Mouse (Mus musculus): ENCODE results near the gene Mcmbp.

Mcmbp gene

DNA sequence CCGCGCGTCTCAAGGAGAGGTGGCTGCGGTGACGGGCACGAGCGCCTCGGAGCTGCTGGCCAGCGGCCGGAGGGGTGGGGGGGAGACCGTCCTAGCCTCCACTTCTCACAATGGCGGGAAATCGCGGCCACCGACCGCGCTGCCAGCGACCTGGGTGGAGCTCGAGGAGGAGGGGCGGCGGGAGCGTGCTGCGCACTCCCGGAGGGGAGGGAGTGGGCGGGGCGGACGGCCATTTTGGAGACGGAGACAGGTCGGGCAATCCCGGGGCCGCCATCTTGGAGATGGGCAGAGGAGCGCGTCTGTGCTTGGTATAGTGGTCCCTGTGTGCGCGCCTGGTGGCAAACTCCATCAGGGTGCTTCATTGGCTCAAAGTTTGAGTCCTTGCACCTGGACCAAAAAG, at the start of gene Mcmbp:
Gene Mcmbp, minus strand, starts transcription at position 162 of the 400 bp plus-strand sequence.
- DNase-seq: peak; percentile 95

DNA sequence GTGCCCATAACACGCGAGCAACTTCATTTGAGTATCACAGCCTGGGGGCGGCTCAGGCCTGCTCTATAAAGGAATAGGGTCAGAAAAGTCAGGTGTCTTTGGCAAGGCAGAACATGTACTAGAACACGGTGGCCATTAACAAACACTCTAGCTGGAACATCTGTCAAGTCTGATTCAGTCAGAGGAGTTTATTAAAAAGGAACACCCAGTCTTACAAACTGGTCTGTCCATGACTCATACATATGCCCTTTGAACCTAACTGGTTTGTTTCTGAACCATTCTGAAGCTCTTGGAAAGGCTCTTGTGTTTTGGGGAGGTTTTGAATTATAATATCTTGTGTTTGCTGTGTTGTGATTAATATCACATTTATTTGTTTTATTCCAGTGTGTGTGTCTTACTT, 49.8 kb upstream of the Mcmbp start:
- no peak for DNase-seq

DNA sequence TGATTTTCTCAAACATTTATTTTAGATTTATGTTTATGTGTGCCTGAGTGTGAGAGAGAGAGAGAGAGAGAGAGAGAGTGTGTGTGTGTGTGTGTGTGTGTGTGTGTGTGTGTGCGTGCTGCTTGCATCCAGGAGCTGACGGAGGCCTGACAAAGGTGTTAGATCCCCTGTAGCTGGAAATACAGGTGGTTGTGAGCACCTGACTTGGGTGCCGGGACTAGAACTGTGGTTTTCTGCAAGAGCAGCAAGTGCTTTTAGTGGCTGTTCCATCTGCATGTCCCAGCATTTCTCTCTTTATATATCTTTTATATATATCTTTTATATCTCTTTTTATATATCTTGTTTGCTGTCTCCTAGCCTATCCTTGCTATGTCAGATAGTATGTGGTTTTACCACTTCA, 41.6 kb upstream of the Mcmbp start:
- DNase-seq: no peak

DNA sequence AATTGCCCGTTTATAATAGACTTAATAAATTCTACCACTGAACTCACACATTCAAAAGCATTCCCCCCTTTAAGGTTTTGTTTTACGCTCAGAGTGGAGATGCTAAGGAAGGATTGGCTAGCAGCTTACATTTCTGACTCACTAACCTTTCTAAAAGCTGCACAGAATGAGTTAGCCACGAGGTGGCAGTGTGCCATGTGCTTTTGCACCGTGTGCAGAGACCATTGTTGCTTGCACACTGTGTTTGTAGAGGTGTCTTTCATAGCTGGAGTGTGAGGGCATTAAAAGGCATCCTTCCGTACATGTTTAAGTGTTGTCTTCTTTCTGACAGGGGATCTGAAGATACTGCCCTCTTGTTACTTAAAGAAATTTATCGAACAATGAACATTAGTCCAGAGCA, 39.0 kb upstream of the Mcmbp start:
- peak; percentile 25 for DNase-seq

DNA sequence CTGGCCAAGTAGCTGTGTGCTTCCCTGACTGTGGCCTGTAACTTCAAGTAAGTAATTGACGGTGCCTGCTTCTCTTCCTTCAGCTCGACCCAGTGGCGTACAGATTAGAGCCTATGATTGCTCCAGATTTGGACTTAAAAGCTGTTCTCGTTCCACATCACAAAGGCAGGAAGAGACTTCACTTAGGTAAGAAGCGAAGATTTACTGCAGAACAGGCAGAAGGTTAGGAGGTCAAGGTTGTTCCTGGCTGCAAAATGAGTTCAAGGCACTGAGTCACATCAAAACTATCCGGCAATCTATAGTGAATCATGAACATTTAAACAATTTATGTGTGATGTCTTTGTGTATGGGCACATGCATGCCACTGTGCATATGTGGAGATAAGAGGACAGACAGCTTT, 36.9 kb upstream of the Mcmbp start:
- no peak for DNase-seq

DNA sequence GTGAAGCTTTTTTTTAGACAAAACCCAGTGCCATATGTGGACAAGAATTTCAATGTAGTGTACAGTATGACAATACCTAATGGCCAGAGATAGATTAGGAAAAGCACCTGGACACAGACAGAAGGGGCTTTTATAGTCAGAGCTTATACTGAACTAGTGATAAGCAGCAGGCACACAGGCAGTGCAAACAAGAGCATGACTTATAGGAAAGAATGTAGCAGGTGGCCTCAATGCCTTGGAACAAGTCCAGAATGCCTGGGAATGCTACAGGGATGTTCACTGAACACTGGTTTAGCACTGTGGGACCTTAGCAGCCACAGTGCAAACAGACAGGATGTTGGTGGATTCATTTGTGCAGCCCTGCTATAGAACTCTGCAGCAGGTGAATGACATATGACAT, 26.4 kb upstream of the Mcmbp start:
- no peak for DNase-seq

DNA sequence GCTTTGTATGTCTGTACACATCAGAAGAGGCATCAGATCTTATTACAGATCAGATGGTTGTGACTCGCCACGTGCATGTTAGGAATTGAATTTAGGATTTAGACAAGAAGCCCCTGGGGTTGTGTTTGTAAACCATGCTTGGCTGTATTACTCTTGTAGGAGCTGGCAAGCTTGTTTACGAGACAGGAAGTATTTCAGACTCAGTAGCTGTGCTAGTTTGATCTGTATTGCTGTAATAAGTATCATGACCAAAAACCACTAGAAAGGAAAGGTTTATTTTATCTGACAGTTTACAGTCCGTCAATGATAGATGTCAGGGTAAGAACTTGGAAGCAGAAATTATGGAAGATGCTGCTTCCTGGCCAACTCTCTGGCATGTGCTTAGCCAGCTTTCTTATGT, 18.7 kb upstream of the Mcmbp start:
- no peak for DNase-seq

DNA sequence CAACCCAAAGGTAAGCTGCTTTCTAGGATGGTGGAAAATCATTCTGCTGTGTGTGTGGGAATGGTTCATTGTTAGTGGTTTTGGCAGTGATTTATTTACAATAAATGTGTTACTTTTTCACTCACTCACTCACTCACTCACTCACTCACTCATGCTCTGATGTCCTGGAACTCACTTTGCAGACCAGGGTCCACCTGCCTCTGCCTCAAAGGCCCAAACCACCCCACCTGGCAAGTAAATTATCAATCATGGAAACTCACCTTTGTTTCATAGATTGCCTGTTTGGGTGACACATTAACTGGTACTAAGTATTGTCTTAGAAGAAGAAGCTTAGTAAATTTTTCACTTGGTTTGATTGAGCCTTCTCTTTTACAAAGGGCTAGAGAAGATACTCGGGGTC, 15.1 kb upstream of the Mcmbp start:
- no peak for DNase-seq

DNA sequence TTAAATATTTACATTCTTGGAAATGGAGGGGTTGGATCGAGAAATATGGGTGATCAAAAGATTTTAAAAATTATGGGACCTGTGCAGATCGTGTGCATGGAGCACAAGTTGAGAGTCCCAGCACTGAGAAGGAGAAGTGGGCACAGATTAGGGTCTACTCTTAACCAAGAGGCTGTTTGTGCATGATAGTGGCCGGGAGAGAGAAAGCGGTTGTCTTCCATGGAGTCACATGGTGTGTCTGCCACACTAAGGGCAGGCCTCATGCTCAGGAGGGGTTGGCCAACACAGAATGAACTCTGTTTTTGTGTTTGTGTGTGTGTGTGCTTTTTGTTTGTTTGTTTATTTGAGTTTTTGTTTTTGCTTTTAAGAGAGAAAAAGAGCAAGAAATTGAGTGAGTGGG, 11.7 kb upstream of the Mcmbp start:
- no peak for DNase-seq

DNA sequence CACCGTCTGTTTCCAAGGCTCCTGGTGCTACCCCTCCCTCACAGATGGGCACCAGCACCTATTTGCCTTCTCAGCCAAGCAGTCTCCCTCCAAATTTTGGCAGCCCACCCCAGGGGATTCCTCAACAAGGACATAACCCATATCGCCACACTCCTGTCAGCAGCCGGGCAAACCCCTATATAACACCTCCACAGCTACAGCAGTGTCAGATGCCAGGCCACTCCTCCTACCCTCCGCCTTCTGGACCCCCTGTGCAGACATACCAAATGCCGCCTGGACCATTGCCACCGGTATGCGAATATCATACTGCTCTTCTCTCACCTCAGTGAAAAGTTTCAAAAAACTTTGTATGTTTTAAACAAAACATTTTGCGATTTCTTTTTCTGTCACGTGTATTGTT, 10.0 kb upstream of the Mcmbp start:
- DNase-seq: peak; percentile 47

DNA sequence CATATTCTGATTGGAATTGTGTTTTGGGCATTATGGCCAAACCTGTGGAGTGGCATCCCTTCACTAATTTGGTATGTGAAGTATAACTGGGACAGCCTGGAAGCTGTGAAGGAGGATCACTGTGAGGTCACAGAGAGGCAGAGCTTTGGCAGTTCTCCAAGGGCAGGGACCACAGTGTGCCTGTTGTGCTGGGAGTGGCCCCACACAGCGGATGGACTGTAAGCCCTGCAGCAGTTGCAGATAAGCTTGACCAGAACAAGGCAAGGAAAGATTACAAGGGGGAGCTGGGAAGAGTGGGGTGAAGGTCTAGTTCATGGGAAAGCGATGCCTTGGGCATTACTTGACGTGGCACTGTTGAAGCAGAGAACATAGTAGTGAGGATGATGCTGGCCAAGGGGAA, 8.5 kb upstream of the Mcmbp start:
- no peak for DNase-seq

DNA sequence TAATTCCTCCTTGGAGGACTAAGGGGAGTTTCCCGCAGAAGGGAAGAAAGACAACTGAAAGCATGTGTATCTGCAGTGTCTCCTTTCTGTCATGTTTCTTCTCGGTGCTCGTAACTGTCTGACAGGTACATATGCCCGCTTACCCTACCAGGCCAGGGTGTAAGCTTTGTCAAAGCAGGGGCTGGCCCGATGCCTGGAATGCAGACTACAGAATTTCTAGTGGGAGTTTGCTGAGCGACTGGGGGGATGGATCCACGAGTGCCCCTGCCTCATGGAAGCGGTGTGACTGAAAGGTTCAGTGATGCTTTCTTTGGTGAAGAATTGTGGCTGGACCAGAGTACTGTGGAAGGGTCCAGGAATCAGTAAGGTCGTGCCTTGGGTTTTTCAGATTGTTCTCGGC, 5.9 kb upstream of the Mcmbp start:
- no peak for DNase-seq

DNA sequence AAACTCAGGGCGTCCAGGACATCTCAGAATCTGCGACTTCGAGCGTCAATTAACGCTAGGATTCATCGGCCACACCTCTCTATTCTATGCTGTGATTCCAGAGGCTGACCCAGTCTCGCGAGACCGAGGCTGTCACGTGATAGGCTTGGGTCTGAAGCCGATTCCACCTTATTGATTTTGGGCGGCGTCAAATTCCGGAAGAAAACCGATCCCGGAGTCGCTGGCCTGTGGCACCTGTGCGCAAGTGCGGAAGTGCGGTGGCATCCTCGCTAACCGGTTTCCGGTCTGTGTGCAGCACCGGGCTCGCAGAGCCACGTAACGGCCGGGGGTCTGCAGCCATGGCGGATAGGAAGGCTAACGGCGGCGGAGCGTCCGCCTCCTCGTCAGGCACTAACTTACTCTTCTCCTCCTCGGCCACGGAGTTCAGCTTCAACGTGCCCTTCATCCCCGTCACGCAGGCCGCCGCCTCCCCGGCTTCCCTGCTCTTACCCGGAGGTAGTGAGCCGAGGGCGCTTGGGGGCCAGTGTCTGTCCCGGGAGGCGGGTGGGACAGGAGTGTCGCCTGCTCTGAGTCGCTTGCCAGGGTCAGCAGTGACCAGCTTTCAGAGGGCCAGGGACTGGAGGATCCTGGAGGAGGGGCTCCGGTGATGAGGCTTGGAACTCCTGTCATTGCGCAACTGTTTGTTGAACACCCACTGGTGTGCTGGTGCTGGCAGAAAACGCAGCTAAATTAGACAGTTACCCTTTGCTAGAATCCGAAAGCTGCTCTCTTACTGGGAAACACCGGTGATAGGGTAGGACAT, 4.6 kb upstream of the Mcmbp start, which contains the start of gene Sec23ip:
Gene Sec23ip, plus strand, starts transcription at position 260 of the 802 bp plus-strand sequence.
- DNase-seq: peak; percentile 97

DNA sequence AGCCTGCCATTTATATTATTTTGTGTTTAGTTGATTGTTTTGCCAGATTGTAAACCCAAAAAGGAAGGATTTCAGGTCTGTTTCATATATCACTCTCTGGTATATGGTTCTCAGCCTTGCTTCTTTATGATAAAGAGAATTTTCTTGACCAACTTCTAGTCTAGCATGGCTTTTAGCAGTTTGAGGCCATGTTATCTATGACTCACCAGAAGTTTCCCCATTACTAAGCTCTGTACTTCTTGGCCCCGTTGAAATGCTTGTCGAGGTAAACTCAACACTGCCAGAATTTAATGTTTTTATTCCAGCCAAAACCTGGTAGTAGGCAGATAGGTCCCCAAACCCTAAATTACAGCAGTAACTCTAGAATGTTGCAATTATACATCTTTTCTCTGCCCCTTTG, 3.6 kb upstream of the Mcmbp start:
- no peak for DNase-seq

DNA sequence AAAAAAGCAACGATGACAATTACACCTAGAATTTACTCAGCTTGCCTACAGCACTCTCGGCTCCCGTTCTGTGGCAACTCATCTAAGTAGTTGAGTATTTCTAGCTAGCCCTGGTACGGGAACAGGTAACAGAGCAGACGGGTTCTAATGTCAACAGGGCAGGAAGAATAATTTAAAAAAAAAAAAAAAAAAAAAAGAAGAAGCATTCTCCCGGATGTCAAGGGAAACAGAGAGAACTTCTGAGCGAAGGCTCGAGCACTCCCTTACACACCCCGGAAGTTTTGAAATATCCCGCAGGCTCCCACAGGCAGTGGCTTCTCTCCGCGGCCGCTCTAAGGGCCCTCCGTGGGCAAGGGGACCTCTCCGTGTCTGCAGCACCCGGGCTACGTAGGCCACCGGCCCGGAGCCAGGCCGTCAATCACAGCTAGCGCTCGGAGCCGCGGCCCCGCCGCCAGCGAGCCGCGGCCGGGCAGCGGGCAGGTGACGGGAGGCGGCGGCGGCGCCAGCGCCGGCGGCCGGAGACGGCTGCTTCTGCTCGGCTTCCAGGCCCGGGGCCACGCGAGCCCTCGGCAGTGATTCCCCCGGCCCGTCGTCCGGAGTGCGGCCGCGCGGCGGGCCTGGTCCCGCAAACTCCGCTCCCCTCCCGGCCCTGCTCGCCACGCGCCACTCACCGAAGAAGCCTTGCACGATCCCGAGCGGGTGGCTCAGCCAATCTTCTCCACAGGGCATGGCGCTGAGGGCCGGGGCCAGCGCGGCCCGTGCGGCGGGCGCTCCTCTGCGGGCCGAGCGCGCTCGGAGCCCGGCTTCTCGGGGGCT, 625 bp downstream of the Mcmbp start:
- DNase-seq: no peak

DNA sequence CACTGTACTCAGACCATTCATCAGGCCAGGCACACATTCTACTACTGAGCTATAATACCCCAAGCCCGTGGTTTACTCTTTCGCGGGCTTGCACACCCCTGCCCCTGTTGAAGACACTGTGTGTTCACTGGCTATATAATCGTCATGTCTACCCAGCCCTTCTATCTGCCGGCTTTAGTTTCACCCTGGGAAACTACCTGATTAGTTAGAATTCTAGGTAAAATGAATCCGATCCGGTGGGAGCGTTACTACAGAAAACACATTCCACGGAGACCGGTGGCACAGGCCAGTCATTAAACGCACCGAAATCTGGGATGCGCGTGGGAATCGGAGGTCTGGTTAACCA, 1.2 kb downstream of the Mcmbp start:
- DNase-seq: no peak

DNA sequence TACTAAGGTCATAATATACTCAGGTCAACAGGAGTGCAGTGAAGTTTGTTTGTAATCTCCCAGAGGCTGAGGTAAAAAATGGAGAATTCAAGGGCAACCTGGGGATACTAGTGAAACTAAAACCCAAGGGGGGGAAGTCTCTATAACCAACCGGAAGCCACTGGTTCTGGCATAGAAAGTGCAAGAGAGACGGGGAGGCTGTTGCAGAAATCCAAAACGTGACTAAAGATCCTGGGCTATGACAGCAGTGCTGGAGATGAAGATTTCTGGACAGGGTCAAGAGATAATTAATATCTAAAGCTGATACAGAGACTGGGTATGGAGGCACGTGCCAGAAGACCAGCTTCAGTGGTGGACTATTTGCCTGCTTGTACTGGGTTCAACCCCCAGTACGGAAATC, 2.3 kb downstream of the Mcmbp start:
- no peak for DNase-seq

DNA sequence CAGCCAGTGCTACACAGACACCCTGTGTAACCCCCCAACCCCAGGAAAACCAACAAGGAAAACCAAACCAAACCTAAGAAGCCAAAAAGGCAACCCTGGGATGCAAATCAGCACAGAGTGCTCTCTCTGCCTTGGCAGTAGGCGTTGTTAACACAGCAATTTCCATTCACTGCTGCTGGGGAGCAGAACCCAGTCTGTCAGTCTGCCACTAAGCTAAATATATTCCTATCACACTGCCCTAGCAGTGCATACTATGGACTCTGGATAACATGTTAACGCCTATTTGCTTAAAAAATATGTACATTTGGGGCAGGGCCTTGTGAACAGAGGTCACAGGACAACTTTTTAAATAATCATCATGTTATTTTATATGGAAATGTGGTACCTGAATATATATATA, 8.7 kb downstream of the Mcmbp start:
- no peak for DNase-seq

DNA sequence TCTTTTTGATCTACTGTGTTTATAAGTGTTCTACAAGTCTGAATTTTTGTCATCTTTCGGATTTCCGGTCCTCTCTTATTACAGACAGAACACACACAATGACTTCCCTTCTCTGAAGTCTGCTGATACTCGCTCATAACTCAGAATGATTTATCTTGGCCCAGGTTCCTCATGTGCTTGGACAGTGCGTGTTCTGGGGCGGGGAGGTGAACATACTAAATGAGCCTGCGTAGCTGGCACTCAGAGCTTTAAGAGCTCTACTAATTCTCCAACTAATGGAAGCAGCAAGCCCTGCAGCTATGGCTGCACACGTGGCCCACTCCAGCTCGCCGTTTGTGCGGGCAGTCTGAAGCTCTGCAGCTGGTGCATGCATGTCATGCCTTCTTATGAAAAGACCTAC, 11.6 kb downstream of the Mcmbp start:
- no peak for DNase-seq

DNA sequence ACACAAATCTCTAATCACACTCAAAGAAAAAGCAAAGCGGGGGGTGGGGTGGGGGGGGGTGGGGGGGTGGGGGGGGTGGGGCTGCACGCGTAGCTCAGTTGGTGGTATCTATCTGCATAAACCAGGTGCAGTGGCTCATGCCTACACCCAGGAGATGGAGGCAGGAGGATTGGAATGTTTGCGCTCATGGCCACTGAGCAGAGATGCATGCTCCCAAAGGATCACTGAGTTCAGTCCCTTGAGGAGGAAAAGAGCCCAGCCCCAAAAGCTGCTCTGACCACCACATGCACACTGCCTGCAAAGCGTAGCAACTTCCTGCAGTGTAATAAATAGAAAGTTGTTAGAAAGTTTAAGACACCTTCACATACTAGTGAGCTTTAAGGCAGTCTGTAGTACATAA, 12.6 kb downstream of the Mcmbp start:
- no peak for DNase-seq

DNA sequence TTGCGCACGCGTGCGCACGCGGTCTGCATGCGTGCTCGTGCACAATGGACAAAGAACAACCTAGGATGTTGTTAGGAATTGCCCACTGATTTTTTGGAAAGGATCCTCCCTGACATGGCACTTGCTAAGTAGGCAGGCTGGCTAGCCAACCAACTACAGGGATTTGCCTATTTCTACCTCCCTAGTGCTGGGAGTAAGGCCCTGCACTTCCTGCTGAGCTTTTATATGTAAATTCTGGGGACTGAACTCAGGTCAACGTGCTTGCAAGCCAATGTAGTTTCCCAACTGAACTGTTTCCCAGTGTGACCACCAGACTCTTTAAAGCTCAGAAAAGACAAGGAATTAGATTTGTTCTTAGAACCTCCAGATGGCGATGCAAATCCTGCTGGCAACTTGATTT, 13.3 kb downstream of the Mcmbp start:
- no peak for DNase-seq

DNA sequence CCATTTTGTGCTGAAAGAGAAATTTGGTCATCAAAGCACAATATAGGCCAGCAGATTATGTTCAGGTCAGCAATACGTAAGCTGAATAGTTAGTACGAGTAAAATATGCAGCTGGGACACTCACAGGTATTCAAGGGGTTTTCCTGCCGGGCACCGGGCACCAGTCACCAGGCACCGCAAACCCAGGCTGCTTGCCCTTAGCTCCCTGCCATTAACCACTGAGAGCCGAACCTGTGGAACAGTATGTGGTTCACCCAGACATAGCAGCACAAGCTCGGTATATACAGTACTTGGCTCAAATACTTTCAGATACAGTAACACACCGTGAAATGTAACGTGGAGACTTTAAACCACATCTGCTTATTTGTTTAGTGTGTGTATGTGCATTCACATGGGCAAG, 15.1 kb downstream of the Mcmbp start:
- DNase-seq: no peak

DNA sequence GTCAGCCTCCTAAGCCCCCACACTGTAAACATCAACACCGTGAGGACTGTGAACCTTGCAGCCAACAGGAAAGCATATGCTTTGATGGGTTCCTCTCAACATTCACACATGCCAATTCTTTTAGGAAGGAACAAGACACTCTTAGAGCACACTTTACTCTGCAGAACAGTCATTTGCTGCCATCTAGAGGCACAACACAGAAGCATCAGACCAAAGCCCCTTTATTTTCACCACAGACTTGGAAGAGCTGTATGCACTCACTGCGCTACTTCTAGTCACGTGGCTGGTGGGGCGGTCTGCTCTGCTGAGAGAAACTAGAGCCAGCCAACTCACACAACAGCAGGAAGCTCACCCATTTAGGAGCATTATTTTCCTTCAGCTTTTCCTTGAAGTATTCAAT, 15.5 kb downstream of the Mcmbp start:
- peak; percentile 50 for DNase-seq

DNA sequence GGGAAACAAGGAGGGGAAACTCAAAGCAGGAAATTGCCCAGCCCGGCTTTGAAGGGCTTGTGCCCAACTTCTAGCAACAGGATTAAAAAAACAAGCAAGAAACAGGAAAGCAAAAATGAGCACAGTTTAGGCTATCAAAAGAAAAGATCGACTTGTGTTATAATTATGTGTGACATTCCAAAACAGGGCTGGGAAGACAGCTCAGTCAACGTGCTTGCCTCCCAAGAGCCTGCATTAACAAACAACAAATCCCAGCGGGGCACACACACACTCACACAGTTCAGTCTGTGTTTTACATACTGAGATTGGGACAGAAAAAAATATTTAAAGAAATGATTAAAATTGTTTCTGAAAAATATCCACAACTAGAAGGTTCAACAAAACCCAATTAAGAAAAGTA, 22.3 kb downstream of the Mcmbp start:
- no peak for DNase-seq

DNA sequence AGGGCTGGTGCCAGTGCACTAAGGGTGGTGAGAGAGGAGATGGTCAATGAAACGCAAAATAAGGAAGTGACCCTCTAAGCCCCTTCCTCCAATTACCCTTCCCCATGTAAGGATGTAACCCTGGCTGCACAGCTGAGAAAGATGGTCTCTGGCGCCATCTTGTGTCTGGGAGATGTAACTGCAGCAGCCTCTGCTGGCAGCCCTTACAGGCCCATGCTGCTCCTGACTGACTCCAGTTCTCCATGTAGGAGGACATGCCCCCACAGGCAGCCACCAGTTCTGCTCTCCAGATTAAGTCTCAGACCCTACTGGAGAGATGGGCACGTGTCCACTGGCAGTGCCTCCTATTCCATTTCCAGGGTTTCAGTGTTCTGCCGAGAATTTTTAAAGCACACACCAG, 34.6 kb downstream of the Mcmbp start:
- peak; percentile 61 for DNase-seq
